Mouse (Mus musculus): Measurements from ENCODE around the gene Zfp40.
A peak's percentile ranks its signal among the peaks of the same experiment; 100 is the strongest.

Zfp40 gene

GRCm38 (mm10) chr17:23192453-23193379 lies at the start of gene Zfp40:
Gene Zfp40, minus strand, starts transcription at chr17:23193252.
- DNase-seq (ENCODE audit: low read depth), result peak; percentile 77

DNA sequence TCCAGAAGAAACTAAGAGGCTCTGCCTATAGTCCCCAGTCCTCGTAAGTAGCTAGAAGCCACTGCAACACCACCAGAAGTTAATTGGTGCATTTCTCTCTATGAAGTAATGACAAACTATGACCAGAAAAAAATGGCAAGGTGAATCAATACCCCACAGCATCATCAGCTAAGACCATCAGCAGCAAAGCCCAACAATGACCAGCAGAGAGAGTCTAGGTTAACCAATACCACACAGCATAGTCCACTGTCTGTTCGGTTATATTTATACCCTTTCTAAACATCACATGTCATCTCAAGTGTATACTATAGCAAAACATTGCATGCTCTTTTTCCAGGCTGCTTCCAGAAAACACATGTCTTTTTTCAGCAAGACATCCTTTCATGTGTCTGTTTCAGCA lies 25.3 kb upstream of the Zfp40 start:
- DNase-seq (ENCODE audit: low read depth), result no peak

GRCm38 (mm10) chr17:23199856-23200255 lies 6.8 kb upstream of the Zfp40 start:
- peak; percentile 9 for DNase-seq (ENCODE audit: low read depth)

- peak; percentile 8 for DNase-seq (ENCODE audit: low read depth)
These were observed 389 bp upstream of the Zfp40 start for GRCm38 (mm10) chr17:23193441-23193840.

DNA sequence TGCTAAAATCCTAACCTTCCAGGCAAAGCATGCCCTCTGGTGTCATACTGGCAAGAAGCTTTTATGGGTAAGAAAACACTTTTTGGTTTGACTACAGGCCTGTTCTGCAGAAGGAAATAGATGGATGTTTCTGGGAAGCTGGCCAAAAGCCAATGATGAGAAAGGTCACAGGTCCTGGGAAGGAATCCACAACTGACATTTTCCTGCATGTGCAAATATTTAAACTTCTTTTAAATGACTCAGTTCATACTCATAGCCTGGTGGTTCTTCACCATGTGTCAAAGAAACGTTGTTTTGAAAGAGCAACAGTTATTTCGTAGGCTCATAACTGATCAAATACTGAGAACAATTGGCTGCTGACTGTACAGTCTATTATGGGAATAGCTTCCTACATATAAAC lies 5.4 kb downstream of the Zfp40 start:
- DNase-seq (ENCODE audit: low read depth), result peak; percentile 60

All from fibroblast of lung, adult 2 months (primary cell).